Mouse (Mus musculus): ENCODE data around the gene Ctdsp1. TPM values are rescaled to one million over a fixed set of nuclear protein-coding genes. Genes with fewer than 3 reads are reported as not detected.

The Ctdsp1 gene
- total RNA-seq (2014; rRNA removed) (27.1 and 41.9 TPM in 2 replicates), polyA plus RNA-seq (2012; rRNA removed) (167 and 185 TPM in 2 replicates)

DNA sequence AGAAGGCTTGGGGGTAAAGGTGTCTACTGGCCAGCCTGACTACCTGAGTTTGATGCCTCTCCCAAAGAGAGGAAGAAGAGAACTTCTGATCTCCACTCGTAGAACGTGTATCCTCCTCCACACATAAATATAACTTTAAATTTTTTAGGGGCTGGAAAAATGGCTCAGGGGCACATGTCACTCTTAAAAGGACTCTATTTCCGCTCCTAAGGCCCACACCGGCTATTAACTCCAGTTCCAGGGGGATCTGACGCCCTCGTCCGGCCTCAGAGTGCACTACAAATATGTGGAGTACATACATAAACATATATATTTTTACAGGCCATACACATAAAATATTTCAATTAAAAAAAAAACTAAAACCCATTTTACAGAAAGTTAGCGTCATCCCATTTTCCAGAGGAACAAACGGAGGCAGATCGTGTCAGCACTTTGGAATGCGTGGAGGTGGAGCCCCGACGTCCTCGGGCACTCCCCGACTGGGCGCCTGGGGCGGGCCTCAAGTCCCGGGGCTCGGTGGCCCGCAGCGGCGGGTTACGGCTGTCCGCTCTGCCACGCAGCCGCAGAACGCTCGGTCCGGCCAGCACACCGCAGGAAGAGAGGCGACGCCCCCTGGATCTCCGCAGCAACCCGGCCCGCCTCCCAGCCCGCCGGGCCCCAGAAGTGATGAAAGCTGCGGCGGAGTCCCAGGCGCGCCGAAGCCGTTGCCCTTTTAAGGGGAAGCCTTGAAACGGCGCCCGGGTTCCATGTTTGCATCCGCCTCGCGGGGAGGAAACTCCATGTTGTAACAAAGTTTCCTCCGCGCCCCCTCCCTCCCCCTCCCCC lies at the start of gene Ctdsp1:
Ctdsp1 (plus strand) TSS at position 586 of the 825 bp plus-strand sequence.
- peak within 1 kb of the TSS; percentile 92 for H3K4me3 ChIP-seq (ENCODE audit: insufficient read depth, low read depth, low read length)
- H3K79me2 ChIP-seq (ENCODE audit: control insufficient read depth, insufficient read depth, low read length): peaks cover 17% of the 10 kb centered on the region; the same call in 1 of the 2 replicates
- peaks cover 11% of the 10 kb centered on the region; the same call in 1 of the 2 replicates for H3K36me3 ChIP-seq (ENCODE audit: control insufficient read depth, insufficient read depth, low read length)
- peak within 1 kb of the TSS; percentile 99 for H3K27ac ChIP-seq (replicated peaks; ENCODE audit: insufficient read depth, low read depth, low read length)
- WGBS: 4% methylated on average over 50 of the region's 51 CpGs
- peak; percentile 66; the same call in 1 of the 2 replicates for TF ChIP-seq POLR2A (IDR thresholded peaks at IDR 0.05; ENCODE audit: extremely low read depth, insufficient read depth, low read length)
- TF ChIP-seq CTCF (IDR thresholded peaks at IDR 0.05; ENCODE audit: low read depth, low read length): peak; percentile 17; the same call in 1 of the 2 replicates
- H3K4me1 ChIP-seq (ENCODE audit: control insufficient read depth, insufficient read depth, low read length): peaks cover 31% of the 10 kb centered on the region
- DNase-seq (ENCODE audit: extremely low read depth, low read depth, low spot score): peak; percentile 88
- no peaks in the 10 kb centered on the region for H3K27me3 ChIP-seq (ENCODE audit: control insufficient read depth, insufficient read depth, low read length)
- peak within 1 kb of the TSS; percentile 96 for H3K9ac ChIP-seq (ENCODE audit: low read depth, low read length)

DNA sequence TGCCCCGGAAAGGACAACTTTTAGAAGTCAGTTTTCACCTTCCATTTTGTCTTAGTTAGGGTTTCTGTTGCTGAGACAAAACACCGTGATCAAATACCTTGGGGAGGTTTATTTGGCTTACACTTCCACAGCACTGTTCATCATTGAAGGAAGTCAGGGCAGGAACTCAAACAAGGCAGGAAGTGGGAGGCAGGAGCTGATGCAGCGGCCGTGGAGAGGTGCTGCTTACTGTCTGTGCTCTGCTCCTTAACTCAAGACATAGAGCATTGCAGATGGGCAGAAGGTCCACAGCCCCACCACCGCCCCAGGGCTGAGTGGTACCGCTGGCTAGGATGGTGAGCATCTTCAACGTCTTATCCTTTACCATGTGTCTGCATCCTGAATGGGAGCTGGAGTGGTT lies 49.4 kb upstream of the Ctdsp1 start:
- Histone ChIP-seq H3K27me3 (ENCODE audit: control insufficient read depth, insufficient read depth, low read length) (no peaks in the 10 kb centered on the region), H3K79me2 (ENCODE audit: control insufficient read depth, insufficient read depth, low read length) (peaks cover 19% of the 10 kb centered on the region; the same call in 1 of the 2 replicates), H3K4me1 (ENCODE audit: control insufficient read depth, insufficient read depth, low read length) (peaks cover 49% of the 10 kb centered on the region), H3K36me3 (ENCODE audit: control insufficient read depth, insufficient read depth, low read length) (no peaks in the 10 kb centered on the region), H3K27ac (replicated peaks; ENCODE audit: insufficient read depth, low read depth, low read length) (no peak overlapping the region), H3K9ac (ENCODE audit: low read depth, low read length) (no peak overlapping the region), H3K4me3 (ENCODE audit: insufficient read depth, low read depth, low read length) (no peak overlapping the region)
- 86% methylated on average over 7 of the region's 7 CpGs for WGBS
- TF ChIP-seq POLR2A (IDR thresholded peaks at IDR 0.05; ENCODE audit: extremely low read depth, insufficient read depth, low read length): no peak
- TF ChIP-seq CTCF (IDR thresholded peaks at IDR 0.05; ENCODE audit: low read depth, low read length): no peak
- DNase-seq (ENCODE audit: extremely low read depth, low read depth, low spot score): no peak

DNA sequence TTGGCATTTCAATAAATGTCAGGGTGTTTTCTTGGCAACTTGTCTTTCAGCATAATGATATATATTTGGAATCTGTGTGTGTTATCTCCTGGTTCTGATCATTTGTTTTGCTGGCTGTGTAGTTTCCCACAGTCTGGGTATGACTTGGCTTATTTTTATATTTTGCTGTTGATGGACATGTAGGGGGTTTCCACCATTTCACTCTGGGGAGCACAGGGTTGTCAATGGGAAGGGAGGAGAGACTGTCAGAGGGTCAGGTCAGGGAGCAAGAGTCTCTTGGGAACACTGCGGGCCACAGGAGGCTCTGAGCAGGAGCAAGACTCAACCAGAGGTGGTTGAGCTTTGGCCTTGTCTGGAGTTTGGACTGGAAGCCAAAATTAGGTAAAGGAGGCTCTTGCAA lies 49.0 kb upstream of the Ctdsp1 start:
- no peak overlapping the region for H3K9ac ChIP-seq (ENCODE audit: low read depth, low read length)
- DNase-seq (ENCODE audit: extremely low read depth, low read depth, low spot score): peak; percentile 33
- H3K27me3 ChIP-seq (ENCODE audit: control insufficient read depth, insufficient read depth, low read length): no peaks in the 10 kb centered on the region
- WGBS: 37% methylated on average over 1 of the region's 1 CpGs
- no peak for TF ChIP-seq CTCF (IDR thresholded peaks at IDR 0.05; ENCODE audit: low read depth, low read length)
- TF ChIP-seq POLR2A (IDR thresholded peaks at IDR 0.05; ENCODE audit: extremely low read depth, insufficient read depth, low read length): no peak
- H3K4me3 ChIP-seq (ENCODE audit: insufficient read depth, low read depth, low read length): no peak overlapping the region
- peaks cover 45% of the 10 kb centered on the region for H3K4me1 ChIP-seq (ENCODE audit: control insufficient read depth, insufficient read depth, low read length)
- H3K27ac ChIP-seq (replicated peaks; ENCODE audit: insufficient read depth, low read depth, low read length): no peak overlapping the region
- H3K36me3 ChIP-seq (ENCODE audit: control insufficient read depth, insufficient read depth, low read length): no peaks in the 10 kb centered on the region
- H3K79me2 ChIP-seq (ENCODE audit: control insufficient read depth, insufficient read depth, low read length): peaks cover 15% of the 10 kb centered on the region; the same call in 1 of the 2 replicates

DNA sequence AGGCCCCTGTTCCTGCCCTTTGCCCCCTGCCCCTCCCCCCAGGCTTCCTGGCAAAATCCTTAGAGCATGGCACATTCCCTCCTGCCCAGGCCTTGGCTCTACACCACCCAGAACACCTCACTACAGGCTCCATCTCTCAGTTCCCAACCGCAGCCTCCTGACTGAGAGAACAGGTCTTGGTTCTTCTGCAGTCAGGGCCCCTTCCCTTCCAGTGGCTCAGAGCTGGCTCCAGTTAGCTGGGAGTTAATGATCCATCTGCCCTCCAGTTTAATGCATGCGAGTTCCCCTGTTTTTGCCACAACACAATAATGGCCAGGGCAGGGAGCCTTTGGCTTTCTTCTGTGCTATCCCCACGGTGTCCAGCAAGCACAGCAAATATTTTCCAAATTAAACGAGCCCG lies 48.1 kb upstream of the Ctdsp1 start:
- 19% methylated on average over 5 of the region's 5 CpGs for WGBS
- TF ChIP-seq POLR2A (IDR thresholded peaks at IDR 0.05; ENCODE audit: extremely low read depth, insufficient read depth, low read length) (no peak), CTCF (IDR thresholded peaks at IDR 0.05; ENCODE audit: low read depth, low read length) (no peak)
- Histone ChIP-seq H3K4me1 (ENCODE audit: control insufficient read depth, insufficient read depth, low read length) (peaks cover 38% of the 10 kb centered on the region), H3K27ac (replicated peaks; ENCODE audit: insufficient read depth, low read depth, low read length) (peak overlapping the region; percentile 50), H3K27me3 (ENCODE audit: control insufficient read depth, insufficient read depth, low read length) (no peaks in the 10 kb centered on the region), H3K4me3 (ENCODE audit: insufficient read depth, low read depth, low read length) (no peak overlapping the region), H3K79me2 (ENCODE audit: control insufficient read depth, insufficient read depth, low read length) (peaks cover 11% of the 10 kb centered on the region; the same call in 1 of the 2 replicates), H3K36me3 (ENCODE audit: control insufficient read depth, insufficient read depth, low read length) (no peaks in the 10 kb centered on the region), H3K9ac (ENCODE audit: low read depth, low read length) (no peak overlapping the region)
- peak; percentile 52 for DNase-seq (ENCODE audit: extremely low read depth, low read depth, low spot score)

DNA sequence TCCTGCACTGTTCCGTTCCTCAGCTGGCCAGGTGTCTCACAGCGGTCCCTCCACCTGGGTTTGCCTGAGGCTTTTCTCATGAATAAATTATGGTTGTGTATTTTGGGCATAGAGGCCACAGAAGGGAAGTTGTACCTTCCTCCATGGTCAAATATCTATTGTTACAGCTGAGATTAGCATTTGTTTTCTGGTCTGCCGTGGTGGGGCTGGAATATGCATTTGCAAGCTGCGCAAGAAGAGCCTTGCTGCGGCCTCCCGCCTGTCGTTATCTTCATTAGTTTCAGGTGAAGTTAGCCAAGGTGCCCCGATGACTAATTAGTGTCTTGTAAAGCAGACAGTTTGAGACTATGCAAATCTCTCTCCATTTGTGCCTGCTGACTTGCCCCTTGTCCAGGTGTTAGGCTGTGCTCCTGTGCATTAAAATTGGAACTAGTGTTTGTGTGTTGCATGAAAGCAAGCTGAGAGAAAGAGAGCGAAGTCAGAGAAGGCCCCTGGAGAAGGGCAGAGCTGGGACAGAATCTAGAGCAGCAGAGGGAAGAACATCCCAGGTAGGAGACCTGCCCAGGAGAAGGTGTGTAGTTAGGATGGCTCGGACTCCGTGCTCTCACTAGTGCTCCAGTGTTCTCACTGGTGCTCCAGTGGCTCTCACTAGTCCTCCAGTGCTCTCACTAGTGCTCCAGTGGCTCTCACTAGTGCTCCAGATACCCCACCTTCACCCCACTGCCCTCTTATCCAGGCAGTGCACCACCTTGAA lies 47.0 kb upstream of the Ctdsp1 start:
- no peaks in the 10 kb centered on the region for H3K27me3 ChIP-seq (ENCODE audit: control insufficient read depth, insufficient read depth, low read length)
- peaks cover 11% of the 10 kb centered on the region; the same call in 1 of the 2 replicates for H3K79me2 ChIP-seq (ENCODE audit: control insufficient read depth, insufficient read depth, low read length)
- H3K4me3 ChIP-seq (ENCODE audit: insufficient read depth, low read depth, low read length): no peak overlapping the region
- 93% methylated on average over 11 of the region's 11 CpGs for WGBS
- H3K27ac ChIP-seq (replicated peaks; ENCODE audit: insufficient read depth, low read depth, low read length): no peak overlapping the region
- DNase-seq (ENCODE audit: extremely low read depth, low read depth, low spot score): no peak
- TF ChIP-seq POLR2A (IDR thresholded peaks at IDR 0.05; ENCODE audit: extremely low read depth, insufficient read depth, low read length) (no peak), CTCF (IDR thresholded peaks at IDR 0.05; ENCODE audit: low read depth, low read length) (no peak)
- H3K36me3 ChIP-seq (ENCODE audit: control insufficient read depth, insufficient read depth, low read length): no peaks in the 10 kb centered on the region
- H3K9ac ChIP-seq (ENCODE audit: low read depth, low read length): no peak overlapping the region
- peaks cover 29% of the 10 kb centered on the region for H3K4me1 ChIP-seq (ENCODE audit: control insufficient read depth, insufficient read depth, low read length)

All from liver, adult 2 months (tissue).